Mouse (Mus musculus): ENCODE results near the gene Fer. TPM values are rescaled to one million over a fixed set of nuclear protein-coding genes. Genes with fewer than 3 reads are reported as not detected.

The Fer gene
- total and polyA plus RNA-seq, 2 experiments from 2014 or later: 22.1 to 31.8 TPM

- Histone ChIP-seq H3K4me3 (ENCODE audit: low read depth, low read length) (no peak overlapping the region), H3K9me3 (ENCODE audit: low read length) (no peaks in the 10 kb centered on the region), H3K4me2 (ENCODE audit: low read depth) (no peak overlapping the region), H3K27ac (ENCODE audit: low read depth, low read length) (no peak overlapping the region), H3K4me1 (ENCODE audit: insufficient read depth) (no peaks in the 10 kb centered on the region), H3K27me3 (ENCODE audit: insufficient read depth, low read length) (no peaks in the 10 kb centered on the region), H3K36me3 (ENCODE audit: insufficient read depth) (no peaks in the 10 kb centered on the region), H3K9ac (no peak overlapping the region)
- ATAC-seq (no peak), DNase-seq (no peak)
- WGBS: 52% methylated on average over 5 of the region's 5 CpGs
- TF ChIP-seq CTCF (IDR thresholded peaks at IDR 0.05; ENCODE audit: low read depth): no peak
Measured at GRCm38 (mm10) chr17:64019646-64020045, 156.8 kb downstream of the Fer start.

- Histone ChIP-seq H3K4me2 (ENCODE audit: low read depth) (no peak overlapping the region), H3K4me1 (ENCODE audit: insufficient read depth) (no peaks in the 10 kb centered on the region), H3K9ac (no peak overlapping the region), H3K27ac (ENCODE audit: low read depth, low read length) (no peak overlapping the region), H3K27me3 (ENCODE audit: insufficient read depth, low read length) (no peaks in the 10 kb centered on the region), H3K9me3 (ENCODE audit: low read length) (no peaks in the 10 kb centered on the region), H3K4me3 (ENCODE audit: low read depth, low read length) (no peak overlapping the region), H3K36me3 (ENCODE audit: insufficient read depth) (no peaks in the 10 kb centered on the region)
- 64% methylated on average over 2 of the region's 2 CpGs for WGBS
- no peak for DNase-seq
- ATAC-seq: no peak
- peak; percentile 36 for TF ChIP-seq CTCF (IDR thresholded peaks at IDR 0.05; ENCODE audit: low read depth)
Measured at GRCm38 (mm10) chr17:64026485-64026884, 163.6 kb downstream of the Fer start.

GRCm38 (mm10) chr17:64041771-64042170 lies 178.9 kb downstream of the Fer start:
- Histone ChIP-seq H3K4me2 (ENCODE audit: low read depth) (no peak overlapping the region), H3K27ac (ENCODE audit: low read depth, low read length) (no peak overlapping the region), H3K9me3 (ENCODE audit: low read length) (no peaks in the 10 kb centered on the region), H3K4me3 (ENCODE audit: low read depth, low read length) (no peak overlapping the region), H3K36me3 (ENCODE audit: insufficient read depth) (peaks cover 11% of the 10 kb centered on the region; the same call in 1 of the 2 replicates), H3K9ac (no peak overlapping the region), H3K27me3 (ENCODE audit: insufficient read depth, low read length) (no peaks in the 10 kb centered on the region), H3K4me1 (ENCODE audit: insufficient read depth) (no peaks in the 10 kb centered on the region)
- no peak for TF ChIP-seq CTCF (IDR thresholded peaks at IDR 0.05; ENCODE audit: low read depth)
- ATAC-seq (no peak), DNase-seq (no peak)

GRCm38 (mm10) chr17:64045326-64045725 lies 182.5 kb downstream of the Fer start:
- Histone ChIP-seq H3K27ac (ENCODE audit: low read depth, low read length) (no peak overlapping the region), H3K4me3 (ENCODE audit: low read depth, low read length) (no peak overlapping the region), H3K4me1 (ENCODE audit: insufficient read depth) (no peaks in the 10 kb centered on the region), H3K4me2 (ENCODE audit: low read depth) (no peak overlapping the region), H3K36me3 (ENCODE audit: insufficient read depth) (no peaks in the 10 kb centered on the region), H3K9me3 (ENCODE audit: low read length) (no peaks in the 10 kb centered on the region), H3K27me3 (ENCODE audit: insufficient read depth, low read length) (no peaks in the 10 kb centered on the region), H3K9ac (no peak overlapping the region)
- ATAC-seq: peak; percentile 51
- peak; percentile 9 for DNase-seq
- no peak for TF ChIP-seq CTCF (IDR thresholded peaks at IDR 0.05; ENCODE audit: low read depth)
- 51% methylated on average over 7 of the region's 7 CpGs for WGBS

GRCm38 (mm10) chr17:64046557-64046956 lies 183.7 kb downstream of the Fer start:
- H3K9ac ChIP-seq: no peak overlapping the region
- no peak overlapping the region for H3K4me2 ChIP-seq (ENCODE audit: low read depth)
- 89% methylated on average over 3 of the region's 3 CpGs for WGBS
- TF ChIP-seq CTCF (IDR thresholded peaks at IDR 0.05; ENCODE audit: low read depth): no peak
- H3K4me3 ChIP-seq (ENCODE audit: low read depth, low read length): no peak overlapping the region
- ATAC-seq (no peak), DNase-seq (no peak)
- no peak overlapping the region for H3K27ac ChIP-seq (ENCODE audit: low read depth, low read length)
- H3K9me3 ChIP-seq (ENCODE audit: low read length): no peaks in the 10 kb centered on the region
- H3K4me1 ChIP-seq (ENCODE audit: insufficient read depth): no peaks in the 10 kb centered on the region
- no peaks in the 10 kb centered on the region for H3K36me3 ChIP-seq (ENCODE audit: insufficient read depth)
- H3K27me3 ChIP-seq (ENCODE audit: insufficient read depth, low read length): no peaks in the 10 kb centered on the region

- Histone ChIP-seq H3K9me3 (ENCODE audit: low read length) (no peaks in the 10 kb centered on the region), H3K4me3 (ENCODE audit: low read depth, low read length) (no peak overlapping the region), H3K36me3 (ENCODE audit: insufficient read depth) (no peaks in the 10 kb centered on the region), H3K4me1 (ENCODE audit: insufficient read depth) (no peaks in the 10 kb centered on the region), H3K4me2 (ENCODE audit: low read depth) (no peak overlapping the region), H3K27ac (ENCODE audit: low read depth, low read length) (no peak overlapping the region), H3K27me3 (ENCODE audit: insufficient read depth, low read length) (no peaks in the 10 kb centered on the region), H3K9ac (no peak overlapping the region)
- TF ChIP-seq CTCF (IDR thresholded peaks at IDR 0.05; ENCODE audit: low read depth): no peak
- ATAC-seq (no peak), DNase-seq (no peak)
- 84% methylated on average over 5 of the region's 5 CpGs for WGBS
Measured at GRCm38 (mm10) chr17:64050911-64051310, 188.0 kb downstream of the Fer start.

- H3K9ac ChIP-seq: no peak overlapping the region
- H3K27me3 ChIP-seq (ENCODE audit: insufficient read depth, low read length): no peaks in the 10 kb centered on the region
- H3K4me2 ChIP-seq (ENCODE audit: low read depth): no peak overlapping the region
- no peak for TF ChIP-seq CTCF (IDR thresholded peaks at IDR 0.05; ENCODE audit: low read depth)
- H3K9me3 ChIP-seq (ENCODE audit: low read length): no peaks in the 10 kb centered on the region
- ATAC-seq (no peak), DNase-seq (no peak)
- no peaks in the 10 kb centered on the region for H3K36me3 ChIP-seq (ENCODE audit: insufficient read depth)
- WGBS: 78% methylated on average over 11 of the region's 11 CpGs
- H3K4me1 ChIP-seq (ENCODE audit: insufficient read depth): no peaks in the 10 kb centered on the region
- H3K27ac ChIP-seq (ENCODE audit: low read depth, low read length): no peak overlapping the region
- no peak overlapping the region for H3K4me3 ChIP-seq (ENCODE audit: low read depth, low read length)
Measured at GRCm38 (mm10) chr17:64053636-64054035, 190.8 kb downstream of the Fer start.

GRCm38 (mm10) chr17:64060529-64060928 lies 197.7 kb downstream of the Fer start:
- no peak overlapping the region for H3K9ac ChIP-seq
- H3K27me3 ChIP-seq (ENCODE audit: insufficient read depth, low read length): no peaks in the 10 kb centered on the region
- no peak for TF ChIP-seq CTCF (IDR thresholded peaks at IDR 0.05; ENCODE audit: low read depth)
- no peaks in the 10 kb centered on the region for H3K4me1 ChIP-seq (ENCODE audit: insufficient read depth)
- DNase-seq (no peak), ATAC-seq (no peak)
- H3K27ac ChIP-seq (ENCODE audit: low read depth, low read length): no peak overlapping the region
- H3K9me3 ChIP-seq (ENCODE audit: low read length): no peaks in the 10 kb centered on the region
- H3K36me3 ChIP-seq (ENCODE audit: insufficient read depth): no peaks in the 10 kb centered on the region; the same call in 1 of the 2 replicates
- no peak overlapping the region for H3K4me2 ChIP-seq (ENCODE audit: low read depth)
- H3K4me3 ChIP-seq (ENCODE audit: low read depth, low read length): no peak overlapping the region

All from forebrain, postnatal 0 days (tissue).